Mouse (Mus musculus): ENCODE measurements around the gene Olfr466. TPM values are rescaled to one million over a fixed set of nuclear protein-coding genes. Genes with fewer than 3 reads are reported as not detected.

Olfr466 gene
- polyA plus RNA-seq, 1 experiment from 2014 or later: not detected

GRCm38 (mm10) chr13:65176472-65177091 lies 26.5 kb downstream of the Olfr466 start:
- Histone ChIP-seq H3K9me3 (ENCODE audit: low read length) (no peaks in the 10 kb centered on the region), H3K36me3 (replicated peaks; ENCODE audit: insufficient read depth, low read length) (no peaks in the 10 kb centered on the region), H3K27me3 (ENCODE audit: insufficient read depth, low read length) (no peaks in the 10 kb centered on the region), H3K4me3 (ENCODE audit: low read depth, low read length) (no peak overlapping the region), H3K4me1 (ENCODE audit: insufficient read depth) (peaks cover 5% of the 10 kb centered on the region; the same call in 1 of the 2 replicates), H3K27ac (ENCODE audit: low read depth) (no peak overlapping the region), H3K4me2 (ENCODE audit: low read depth, low read length) (no peak overlapping the region), H3K9ac (replicated peaks) (no peak overlapping the region)
- 58% methylated on average over 15 of the region's 15 CpGs for WGBS (ENCODE audit: insufficient replicate concordance)
- TF ChIP-seq EP300 (IDR thresholded peaks at IDR 0.05; ENCODE audit: low read depth) (no peak), CTCF (IDR thresholded peaks at IDR 0.05; ENCODE audit: low read depth) (no peak)
- DNase-seq: peak; percentile 12
- ATAC-seq: peak; percentile 27; the same call in 1 of the 2 replicates

- no peaks in the 10 kb centered on the region for H3K36me3 ChIP-seq (replicated peaks; ENCODE audit: insufficient read depth, low read length)
- no peak overlapping the region for H3K9ac ChIP-seq (replicated peaks)
- H3K4me2 ChIP-seq (ENCODE audit: low read depth, low read length): no peak overlapping the region
- H3K9me3 ChIP-seq (ENCODE audit: low read length): no peaks in the 10 kb centered on the region
- 58% methylated on average over 1 of the region's 1 CpGs for WGBS (ENCODE audit: insufficient replicate concordance)
- no peak overlapping the region for H3K4me3 ChIP-seq (ENCODE audit: low read depth, low read length)
- H3K27ac ChIP-seq (ENCODE audit: low read depth): no peak overlapping the region
- H3K4me1 ChIP-seq (ENCODE audit: insufficient read depth): no peaks in the 10 kb centered on the region
- DNase-seq (no peak), ATAC-seq (no peak)
- H3K27me3 ChIP-seq (ENCODE audit: insufficient read depth, low read length): no peaks in the 10 kb centered on the region
- TF ChIP-seq EP300 (IDR thresholded peaks at IDR 0.05; ENCODE audit: low read depth) (no peak), CTCF (IDR thresholded peaks at IDR 0.05; ENCODE audit: low read depth) (no peak)
Measured at GRCm38 (mm10) chr13:65200667-65201066, 50.6 kb downstream of the Olfr466 start.

Other genes with a start within 250 kb of the Olfr466 start
- not detected in 2 replicates for gene Cntnap3, start 246.3 kb upstream of the Olfr466 start, polyA plus RNA-seq (2015; fragmentation: Nextera tagmentation; extraction: Ambion mirVana)
- not detected in 2 replicates for gene Spata31, start 232.8 kb upstream of the Olfr466 start, polyA plus RNA-seq (2015; fragmentation: Nextera tagmentation; extraction: Ambion mirVana)
- not detected in 2 replicates for gene Spata31d1c, start 117.2 kb upstream of the Olfr466 start, polyA plus RNA-seq (2015; fragmentation: Nextera tagmentation; extraction: Ambion mirVana)
- gene Prss47, start 97.5 kb upstream of the Olfr466 start, polyA plus RNA-seq (2015; fragmentation: Nextera tagmentation; extraction: Ambion mirVana): not detected in 2 replicates
- 25.4 and 27.0 TPM in 2 replicates for gene Mfsd14b, start 37.3 kb upstream of the Olfr466 start, polyA plus RNA-seq (2015; fragmentation: Nextera tagmentation; extraction: Ambion mirVana)
- not detected in 2 replicates for gene Olfr465-ps1, start 12.2 kb upstream of the Olfr466 start, polyA plus RNA-seq (2015; fragmentation: Nextera tagmentation; extraction: Ambion mirVana)
- gene Nlrp4f, start 55.7 kb downstream of the Olfr466 start, polyA plus RNA-seq (2015; fragmentation: Nextera tagmentation; extraction: Ambion mirVana): not detected in 2 replicates
- gene Gm10775, start 109.3 kb downstream of the Olfr466 start, polyA plus RNA-seq (2015; fragmentation: Nextera tagmentation; extraction: Ambion mirVana): not detected in 2 replicates
- 2.5 and 2.7 TPM in 2 replicates for gene Zfp369, start 128.6 kb downstream of the Olfr466 start, polyA plus RNA-seq (2015; fragmentation: Nextera tagmentation; extraction: Ambion mirVana)

Measured in liver, postnatal 0 days (tissue).